In the genomic region with DNA sequence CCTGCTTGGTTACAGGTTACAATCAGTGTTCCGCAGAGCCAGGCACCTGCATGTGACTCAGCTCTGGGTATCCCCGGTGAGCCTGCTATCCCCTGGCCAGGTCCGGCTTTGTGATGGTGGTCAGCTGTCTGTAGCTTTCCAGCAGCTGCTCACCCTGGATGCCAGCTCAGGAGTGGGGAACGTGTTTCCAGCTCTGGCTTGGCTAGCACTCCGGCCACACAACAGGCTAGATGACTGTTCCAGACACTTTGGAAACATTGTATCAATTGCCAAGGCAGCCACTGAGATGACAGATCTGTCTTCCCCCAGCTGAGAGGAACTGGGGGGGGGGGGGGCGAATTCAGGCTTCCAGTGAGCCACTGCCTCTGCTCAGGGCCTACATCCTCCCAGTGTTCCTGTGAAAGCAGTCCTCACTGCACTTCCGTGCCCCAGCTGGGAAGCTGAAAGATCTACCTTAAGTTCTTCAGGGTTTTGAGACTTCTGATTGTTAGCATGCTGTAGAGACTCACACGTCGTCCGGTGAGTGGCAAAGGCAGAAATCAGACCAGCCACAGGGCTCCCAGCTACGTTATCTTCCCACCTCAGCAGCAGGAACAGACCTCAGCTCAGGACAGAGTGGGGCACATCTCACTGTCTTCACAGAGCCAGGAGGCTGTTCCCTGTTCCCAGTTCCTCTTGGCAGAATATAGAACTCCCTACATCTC, we compare ENCODE assay signal across 9 mouse cellular contexts.
DNase-seq lines count a peak whose midpoint lies in the region; ATAC-seq and TF ChIP-seq lines count a peak whose summit lies in the region.
"Had no signal": no experiment of that assay in that cellular context is flagged by ENCODE, and none has a peak within 500 bp of the region (broad histone marks: within the 10 kb centered on the region; RNA-seq: fewer than 3 reads in every experiment).

No protein-coding gene starts in this region.

- peaks cover 2% of the 10 kb centered on the region; the same call in 1 of the 2 replicates for H3K36me3 ChIP-seq in midbrain, postnatal 0 days (ENCODE audit: insufficient read depth, low read length)
- no peaks in the 10 kb centered on the region for H3K36me3 ChIP-seq in midbrain, embryonic 11.5 days (ENCODE audit: control insufficient read depth, insufficient read depth, low read length)
- no peaks in the 10 kb centered on the region; the same call in 1 of the 2 replicates for H3K36me3 ChIP-seq in hindbrain, postnatal 0 days (ENCODE audit: insufficient read depth, low read length)
- no peaks in the 10 kb centered on the region; the same call in 1 of the 2 replicates for H3K36me3 ChIP-seq in forebrain, embryonic 11.5 days (ENCODE audit: control insufficient read depth, insufficient read depth, low read length)
- H3K36me3 ChIP-seq in forebrain, embryonic 14.5 days (ENCODE audit: control insufficient read depth, insufficient read depth, low read length), result no peaks in the 10 kb centered on the region; the same call in 1 of the 2 replicates
- H3K36me3 ChIP-seq in embryonic facial prominence, embryonic 10.5 days (replicated peaks), result peaks cover 25% of the 10 kb centered on the region

- WGBS in midbrain, postnatal 0 days, result 63% methylated on average over 11 of the region's 11 CpGs
- 83% methylated on average over 11 of the region's 11 CpGs for WGBS in midbrain, embryonic 11.5 days
- 41% methylated on average over 11 of the region's 11 CpGs for WGBS in hindbrain, postnatal 0 days
- 87% methylated on average over 10 of the region's 11 CpGs for WGBS in forebrain, embryonic 11.5 days
- WGBS in forebrain, embryonic 14.5 days, result 83% methylated on average over 11 of the region's 11 CpGs
- WGBS in embryonic facial prominence, embryonic 10.5 days, result 79% methylated on average over 11 of the region's 11 CpGs

- peak; percentile 35; the same call in 1 of the 2 replicates for ATAC-seq in midbrain, postnatal 0 days (ENCODE audit: low FRiP score)
- ATAC-seq in midbrain, embryonic 11.5 days (ENCODE audit: low FRiP score), result no peak
- peak; percentile 64 for ATAC-seq in hindbrain, postnatal 0 days
- ATAC-seq in forebrain, embryonic 11.5 days (replicated peaks; ENCODE audit: low FRiP score), result no peak
- ATAC-seq in forebrain, embryonic 14.5 days, result no peak

- H3K4me1 ChIP-seq in midbrain, postnatal 0 days (ENCODE audit: insufficient read depth, low read length), result peaks cover 24% of the 10 kb centered on the region
- H3K4me1 ChIP-seq in midbrain, embryonic 11.5 days (ENCODE audit: control insufficient read depth, insufficient read depth, low read length), result peaks cover 12% of the 10 kb centered on the region
- peaks cover 25% of the 10 kb centered on the region for H3K4me1 ChIP-seq in hindbrain, postnatal 0 days (ENCODE audit: insufficient read depth, low read length)
- peaks cover 8% of the 10 kb centered on the region for H3K4me1 ChIP-seq in forebrain, embryonic 11.5 days (replicated peaks; ENCODE audit: control insufficient read depth, insufficient read depth, low read length)
- H3K4me1 ChIP-seq in forebrain, embryonic 14.5 days (ENCODE audit: control insufficient read depth, insufficient read depth, low read length), result peaks cover 31% of the 10 kb centered on the region
- H3K4me1 ChIP-seq in embryonic facial prominence, embryonic 10.5 days, result peaks cover 30% of the 10 kb centered on the region

- H3K4me2 ChIP-seq in midbrain, postnatal 0 days (ENCODE audit: low read depth, low read length, poor library complexity, severe bottlenecking), result no peak overlapping the region
- no peak overlapping the region for H3K4me2 ChIP-seq in midbrain, embryonic 11.5 days
- no peak overlapping the region for H3K4me2 ChIP-seq in hindbrain, postnatal 0 days (ENCODE audit: low read depth, low read length)
- no peak overlapping the region for H3K4me2 ChIP-seq in forebrain, embryonic 11.5 days (ENCODE audit: low read depth, low read length, severe bottlenecking)
- H3K4me2 ChIP-seq in forebrain, embryonic 14.5 days (ENCODE audit: low read length), result no peak overlapping the region

- H3K9me3 ChIP-seq in midbrain, postnatal 0 days (ENCODE audit: low read length), result no peaks in the 10 kb centered on the region
- H3K9me3 ChIP-seq in midbrain, embryonic 11.5 days (ENCODE audit: control insufficient read depth, low read length), result no peaks in the 10 kb centered on the region
- no peaks in the 10 kb centered on the region for H3K9me3 ChIP-seq in hindbrain, postnatal 0 days (ENCODE audit: low read length)
- H3K9me3 ChIP-seq in forebrain, embryonic 11.5 days (ENCODE audit: control insufficient read depth, low read length), result no peaks in the 10 kb centered on the region
- H3K9me3 ChIP-seq in forebrain, embryonic 14.5 days (replicated peaks; ENCODE audit: control insufficient read depth, low read length), result no peaks in the 10 kb centered on the region
- H3K9me3 ChIP-seq in embryonic facial prominence, embryonic 10.5 days, result no peaks in the 10 kb centered on the region

- H3K9ac ChIP-seq in midbrain, postnatal 0 days (replicated peaks; ENCODE audit: low read length, poor library complexity, severe bottlenecking), result no peak overlapping the region
- no peak overlapping the region for H3K9ac ChIP-seq in midbrain, embryonic 11.5 days (ENCODE audit: low read length)
- no peak overlapping the region for H3K9ac ChIP-seq in hindbrain, postnatal 0 days (replicated peaks; ENCODE audit: low read length)
- no peak overlapping the region for H3K9ac ChIP-seq in forebrain, embryonic 11.5 days (ENCODE audit: low read length)
- no peak overlapping the region for H3K9ac ChIP-seq in forebrain, embryonic 14.5 days (ENCODE audit: low read length)

- H3K27me3 ChIP-seq in midbrain, postnatal 0 days (ENCODE audit: insufficient read depth, low read length), result no peaks in the 10 kb centered on the region
- H3K27me3 ChIP-seq in midbrain, embryonic 11.5 days (ENCODE audit: control insufficient read depth, insufficient read depth, low read length), result no peaks in the 10 kb centered on the region
- no peaks in the 10 kb centered on the region for H3K27me3 ChIP-seq in hindbrain, postnatal 0 days (ENCODE audit: insufficient read depth, low read length)
- H3K27me3 ChIP-seq in forebrain, embryonic 11.5 days (ENCODE audit: control insufficient read depth, insufficient read depth, low read length), result no peaks in the 10 kb centered on the region
- no peaks in the 10 kb centered on the region for H3K27me3 ChIP-seq in forebrain, embryonic 14.5 days (replicated peaks; ENCODE audit: control insufficient read depth, insufficient read depth, low read length)
- no peaks in the 10 kb centered on the region for H3K27me3 ChIP-seq in embryonic facial prominence, embryonic 10.5 days (replicated peaks; ENCODE audit: low read depth, poor library complexity, severe bottlenecking)

- no peak overlapping the region for H3K27ac ChIP-seq in midbrain, postnatal 0 days (ENCODE audit: low read depth, low read length)
- no peak overlapping the region for H3K27ac ChIP-seq in midbrain, embryonic 11.5 days (ENCODE audit: low read depth, low read length)
- peak overlapping the region; percentile 1; the same call in 1 of the 2 replicates for H3K27ac ChIP-seq in hindbrain, postnatal 0 days
- H3K27ac ChIP-seq in forebrain, embryonic 11.5 days (ENCODE audit: low read depth, low read length), result no peak overlapping the region
- no peak overlapping the region for H3K27ac ChIP-seq in forebrain, embryonic 14.5 days (ENCODE audit: low read depth, low read length)
- no peak overlapping the region for H3K27ac ChIP-seq in embryonic facial prominence, embryonic 10.5 days (replicated peaks)
- H3K27ac ChIP-seq: left cerebral cortex, adult 2 months had no signal

- TF ChIP-seq CTCF in midbrain, postnatal 0 days (IDR thresholded peaks at IDR 0.05), result no peak
- no peak for TF ChIP-seq CTCF in hindbrain, postnatal 0 days (IDR thresholded peaks at IDR 0.05; ENCODE audit: low read depth)

- DNase-seq in midbrain, postnatal 0 days (ENCODE audit: low spot score), result peak; percentile 74
- no peak for DNase-seq in midbrain, embryonic 11.5 days (ENCODE audit: low spot score, missing footprints)
- peak; percentile 48 for DNase-seq in gastrocnemius, postnatal 10 days
- DNase-seq in hindbrain, postnatal 0 days (ENCODE audit: low spot score), result peak; percentile 71
- peak; percentile 54 for DNase-seq in naive thymus-derived CD4-positive, alpha-beta T cell, adult 2 months (ENCODE audit: low read depth)
- DNase-seq in forebrain, embryonic 11.5 days (ENCODE audit: low spot score), result no peak
- DNase-seq in forebrain, embryonic 14.5 days (ENCODE audit: low spot score), result no peak
- no peak for DNase-seq in embryonic facial prominence, embryonic 10.5 days (ENCODE audit: low spot score)

- no peak overlapping the region for H3K4me3 ChIP-seq in midbrain, postnatal 0 days (ENCODE audit: low read depth, low read length)
- H3K4me3 ChIP-seq in midbrain, embryonic 11.5 days (ENCODE audit: low read depth, low read length), result no peak overlapping the region
- H3K4me3 ChIP-seq in hindbrain, postnatal 0 days (ENCODE audit: low read length), result no peak overlapping the region
- no peak overlapping the region for H3K4me3 ChIP-seq in forebrain, embryonic 11.5 days (ENCODE audit: low read depth, low read length)
- H3K4me3 ChIP-seq in forebrain, embryonic 14.5 days (ENCODE audit: low read depth, low read length), result no peak overlapping the region
- H3K4me3 ChIP-seq in embryonic facial prominence, embryonic 10.5 days, result no peak overlapping the region
- H3K4me3 ChIP-seq: left cerebral cortex, adult 2 months had no signal

Comparison
In these comparisons a context has a peak if more than half of its experiments do, and no peak if none do; other contexts are left out.
1. ATAC-seq: peak in midbrain, postnatal 0 days (single experiment) and hindbrain, postnatal 0 days (single experiment); none in midbrain, embryonic 11.5 days (single experiment), forebrain, embryonic 11.5 days (single experiment) and forebrain, embryonic 14.5 days (single experiment).
2. DNase-seq: peak in midbrain, postnatal 0 days (single experiment), gastrocnemius, postnatal 10 days (single experiment), hindbrain, postnatal 0 days (single experiment) and naive thymus-derived CD4-positive, alpha-beta T cell, adult 2 months (single experiment); none in midbrain, embryonic 11.5 days (single experiment), forebrain, embryonic 11.5 days (single experiment), forebrain, embryonic 14.5 days (single experiment) and embryonic facial prominence, embryonic 10.5 days (single experiment).